Mouse (Mus musculus): ENCODE results near the gene Slc26a1. TPM values are rescaled to one million over a fixed set of nuclear protein-coding genes. Genes with fewer than 3 reads are reported as not detected.

Slc26a1 gene
- polyA plus RNA-seq, 1 experiment from 2014 or later: 1.0 TPM

DNA sequence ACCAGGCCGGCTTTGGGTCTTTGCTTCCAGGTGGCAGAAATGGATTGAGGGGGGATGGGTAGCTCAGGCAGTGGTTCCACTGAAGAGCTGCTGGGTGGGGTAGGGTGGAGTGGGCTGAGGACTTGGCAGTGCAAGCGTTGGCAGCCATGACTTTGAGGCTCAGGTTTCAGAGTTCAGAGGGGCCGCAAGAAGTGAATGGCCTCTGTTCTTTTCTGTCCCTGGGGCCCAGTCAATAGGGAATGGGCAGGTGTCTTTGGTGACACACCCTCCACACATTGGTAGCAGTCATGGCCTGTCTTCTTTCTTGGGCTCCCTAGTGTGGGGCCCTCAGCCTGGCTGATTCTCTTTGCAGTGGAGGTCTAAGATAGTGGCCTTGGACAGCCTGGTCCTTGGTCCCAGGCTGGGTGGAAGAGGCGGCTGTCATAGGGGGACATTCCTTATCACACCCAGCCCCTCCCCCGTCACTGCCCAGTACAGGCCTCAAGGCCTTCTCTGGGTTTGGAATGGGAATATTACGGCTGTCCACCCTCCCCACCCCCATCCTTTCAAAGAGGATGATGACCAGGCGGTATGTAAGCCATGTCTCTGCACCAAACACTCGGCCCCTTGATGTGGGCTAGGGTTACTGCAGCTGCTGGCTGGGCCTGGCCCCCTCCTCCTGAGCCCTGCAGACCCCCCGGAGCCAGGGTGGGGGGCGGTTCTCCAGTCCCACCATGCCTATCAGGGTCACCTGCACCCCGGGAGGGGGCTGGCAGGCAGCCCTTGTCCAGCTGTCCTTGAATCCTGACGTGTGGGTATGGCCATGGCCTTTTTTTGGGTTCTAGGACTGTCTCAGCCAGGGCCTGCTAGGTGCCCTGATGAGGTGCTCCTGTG lies 28.6 kb upstream of the Slc26a1 start:
- no peak overlapping the region for H3K4me3 ChIP-seq
- H3K4me1 ChIP-seq: peaks cover 43% of the 10 kb centered on the region
- no peaks in the 10 kb centered on the region for H3K27me3 ChIP-seq (ENCODE audit: poor library complexity, severe bottlenecking)
- peaks cover 78% of the 10 kb centered on the region for H3K36me3 ChIP-seq (replicated peaks)
- WGBS: 84% methylated on average over 12 of the region's 12 CpGs
- no peaks in the 10 kb centered on the region for H3K9me3 ChIP-seq
- 0 out of 2 replicates have a peak overlapping the region, but pooled peaks have one; percentile 0 for H3K27ac ChIP-seq
- no peak for DNase-seq (ENCODE audit: extremely low spot score, low spot score)

DNA sequence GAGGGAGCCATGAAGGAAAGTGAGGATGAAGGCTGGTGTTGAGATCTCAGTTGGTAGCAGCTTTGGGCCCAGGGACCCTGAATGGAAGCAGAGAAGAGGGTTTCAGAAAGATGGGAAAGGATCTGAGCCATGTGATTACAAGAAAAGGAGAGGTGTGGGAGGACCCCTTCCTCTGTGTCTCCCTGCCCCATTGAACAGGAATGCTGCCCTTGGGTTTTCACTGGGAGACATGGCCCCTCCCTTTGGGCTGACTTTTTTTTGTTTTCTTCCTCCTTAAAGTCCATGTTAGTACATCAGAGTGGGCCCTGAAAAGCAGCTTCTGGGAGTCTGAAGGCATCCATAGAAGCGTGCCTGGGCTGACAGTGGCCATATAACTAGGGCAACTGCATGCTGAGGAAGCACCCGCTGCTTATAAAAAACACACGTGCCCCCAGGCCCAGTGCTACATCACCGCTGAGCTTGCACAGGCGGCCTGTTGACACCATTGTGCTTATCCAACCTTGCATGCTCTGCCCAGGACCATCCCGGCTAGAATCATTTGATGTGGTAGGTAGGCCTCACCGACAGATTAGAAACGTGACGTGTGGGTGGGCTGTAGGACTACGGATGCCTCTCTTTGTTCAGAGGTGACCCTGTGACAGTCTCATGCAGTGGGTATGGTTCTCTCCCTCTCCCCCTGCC lies 26.1 kb upstream of the Slc26a1 start:
- 70% methylated on average over 10 of the region's 10 CpGs for WGBS
- peaks cover 65% of the 10 kb centered on the region for H3K36me3 ChIP-seq (replicated peaks)
- peaks cover 68% of the 10 kb centered on the region for H3K4me1 ChIP-seq

GRCm38 (mm10) chr5:108700346-108700745 lies 25.0 kb upstream of the Slc26a1 start:
- peaks cover 10% of the 10 kb centered on the region; the same call in 1 of the 2 replicates for H3K27me3 ChIP-seq (ENCODE audit: poor library complexity, severe bottlenecking)
- DNase-seq (ENCODE audit: extremely low spot score, low spot score): no peak
- no peak overlapping the region for H3K4me3 ChIP-seq
- WGBS: 77% methylated on average over 3 of the region's 3 CpGs
- no peaks in the 10 kb centered on the region for H3K9me3 ChIP-seq
- H3K4me1 ChIP-seq: peaks cover 79% of the 10 kb centered on the region
- H3K27ac ChIP-seq: 0 out of 2 replicates have a peak overlapping the region, but pooled peaks have one; percentile 20
- H3K36me3 ChIP-seq (replicated peaks): peaks cover 63% of the 10 kb centered on the region

More for the DNA sequence above, 26.1 kb upstream of the Slc26a1 start:
- Histone ChIP-seq H3K27ac (0 out of 2 replicates have a peak overlapping the region, but pooled peaks have one; percentile 20), H3K4me3 (no peak overlapping the region), H3K9me3 (no peaks in the 10 kb centered on the region), H3K27me3 (ENCODE audit: poor library complexity, severe bottlenecking) (0 out of 2 replicates have a peak, but pooled peaks cover under 1% of the 10 kb centered on the region)
- no peak for DNase-seq (ENCODE audit: extremely low spot score, low spot score)

DNA sequence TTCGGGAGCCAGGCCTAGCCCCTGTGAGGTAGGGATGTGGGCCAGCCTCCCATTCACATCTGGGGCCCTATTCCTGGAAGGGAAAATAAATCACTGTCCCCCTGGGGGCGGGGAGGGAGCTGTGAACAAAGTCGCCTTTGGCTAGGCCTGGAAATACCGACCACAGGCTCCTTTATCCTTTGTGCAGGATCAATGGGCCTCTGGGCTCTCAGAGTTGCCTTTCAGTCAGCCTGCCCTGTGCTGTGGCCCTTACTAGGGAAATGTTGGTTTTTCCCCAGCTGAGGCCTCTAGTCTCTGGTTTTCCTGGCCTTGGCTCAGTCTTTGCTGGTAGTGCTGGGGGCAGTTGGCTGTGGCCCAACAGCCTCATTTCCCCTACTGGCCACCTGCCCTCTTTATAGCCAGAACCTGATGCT lies 22.0 kb upstream of the Slc26a1 start:
- H3K4me1 ChIP-seq: peaks cover 87% of the 10 kb centered on the region
- DNase-seq (ENCODE audit: extremely low spot score, low spot score): peak; percentile 60
- peaks cover 26% of the 10 kb centered on the region for H3K27me3 ChIP-seq (ENCODE audit: poor library complexity, severe bottlenecking)
- H3K9me3 ChIP-seq: no peaks in the 10 kb centered on the region
- H3K4me3 ChIP-seq: peak overlapping the region; percentile 84
- WGBS: 17% methylated on average over 4 of the region's 4 CpGs
- H3K36me3 ChIP-seq (replicated peaks): peaks cover 33% of the 10 kb centered on the region
- peak overlapping the region; percentile 80 for H3K27ac ChIP-seq

DNA sequence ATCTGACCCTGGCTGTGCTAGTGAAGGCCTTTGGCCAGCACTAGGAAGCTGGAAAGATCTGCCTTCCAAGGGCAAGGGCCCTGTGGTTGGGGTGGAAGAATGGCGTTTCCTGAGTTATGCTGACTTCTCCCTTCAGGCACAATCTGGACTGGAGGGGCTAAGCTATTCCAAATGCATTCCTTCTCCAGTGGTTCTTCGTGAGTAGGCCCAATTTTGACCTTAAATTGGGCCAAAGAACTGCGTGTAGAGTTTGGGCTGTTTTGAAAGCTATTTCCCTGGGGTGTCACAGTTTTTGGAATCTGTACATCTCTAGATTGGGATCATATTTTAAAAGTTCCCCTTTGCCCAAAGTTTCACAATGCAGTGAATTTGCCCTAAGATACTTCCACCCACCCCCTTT lies 21.2 kb upstream of the Slc26a1 start:
- Histone ChIP-seq H3K27me3 (ENCODE audit: poor library complexity, severe bottlenecking) (peaks cover 35% of the 10 kb centered on the region), H3K27ac (peak overlapping the region; percentile 48; the same call in 1 of the 2 replicates), H3K9me3 (no peaks in the 10 kb centered on the region), H3K4me3 (peak overlapping the region; percentile 84; the same call in 1 of the 2 replicates), H3K4me1 (peaks cover 90% of the 10 kb centered on the region), H3K36me3 (replicated peaks) (peaks cover 25% of the 10 kb centered on the region)
- no peak for DNase-seq (ENCODE audit: extremely low spot score, low spot score)
- WGBS: 82% methylated on average over 3 of the region's 3 CpGs

DNA sequence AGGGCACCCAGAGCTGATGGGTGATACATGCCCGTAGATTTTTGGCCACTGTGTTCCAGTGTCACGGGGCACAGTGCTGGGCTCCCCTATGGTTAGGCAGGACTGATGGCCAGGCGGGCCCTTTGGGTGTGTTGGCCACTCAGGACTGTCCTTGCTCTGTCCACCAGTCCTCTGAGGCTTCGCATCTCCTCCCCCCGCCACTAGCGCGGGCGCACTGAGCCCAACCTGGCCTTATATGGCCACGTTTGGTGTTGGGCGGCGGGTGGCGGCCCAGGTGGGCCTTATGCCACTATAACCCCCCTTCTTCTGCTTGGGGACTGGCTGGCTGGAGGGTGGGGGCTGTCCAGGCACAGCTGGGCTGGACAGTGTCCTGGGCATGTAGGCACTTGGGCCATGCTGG lies 20.5 kb upstream of the Slc26a1 start:
- Histone ChIP-seq H3K27me3 (ENCODE audit: poor library complexity, severe bottlenecking) (peaks cover 39% of the 10 kb centered on the region), H3K4me1 (peaks cover 83% of the 10 kb centered on the region), H3K4me3 (peak overlapping the region; percentile 84), H3K9me3 (no peaks in the 10 kb centered on the region), H3K27ac (peak overlapping the region; percentile 48; the same call in 1 of the 2 replicates), H3K36me3 (replicated peaks) (peaks cover 24% of the 10 kb centered on the region)
- 93% methylated on average over 12 of the region's 12 CpGs for WGBS
- DNase-seq (ENCODE audit: extremely low spot score, low spot score): no peak

DNA sequence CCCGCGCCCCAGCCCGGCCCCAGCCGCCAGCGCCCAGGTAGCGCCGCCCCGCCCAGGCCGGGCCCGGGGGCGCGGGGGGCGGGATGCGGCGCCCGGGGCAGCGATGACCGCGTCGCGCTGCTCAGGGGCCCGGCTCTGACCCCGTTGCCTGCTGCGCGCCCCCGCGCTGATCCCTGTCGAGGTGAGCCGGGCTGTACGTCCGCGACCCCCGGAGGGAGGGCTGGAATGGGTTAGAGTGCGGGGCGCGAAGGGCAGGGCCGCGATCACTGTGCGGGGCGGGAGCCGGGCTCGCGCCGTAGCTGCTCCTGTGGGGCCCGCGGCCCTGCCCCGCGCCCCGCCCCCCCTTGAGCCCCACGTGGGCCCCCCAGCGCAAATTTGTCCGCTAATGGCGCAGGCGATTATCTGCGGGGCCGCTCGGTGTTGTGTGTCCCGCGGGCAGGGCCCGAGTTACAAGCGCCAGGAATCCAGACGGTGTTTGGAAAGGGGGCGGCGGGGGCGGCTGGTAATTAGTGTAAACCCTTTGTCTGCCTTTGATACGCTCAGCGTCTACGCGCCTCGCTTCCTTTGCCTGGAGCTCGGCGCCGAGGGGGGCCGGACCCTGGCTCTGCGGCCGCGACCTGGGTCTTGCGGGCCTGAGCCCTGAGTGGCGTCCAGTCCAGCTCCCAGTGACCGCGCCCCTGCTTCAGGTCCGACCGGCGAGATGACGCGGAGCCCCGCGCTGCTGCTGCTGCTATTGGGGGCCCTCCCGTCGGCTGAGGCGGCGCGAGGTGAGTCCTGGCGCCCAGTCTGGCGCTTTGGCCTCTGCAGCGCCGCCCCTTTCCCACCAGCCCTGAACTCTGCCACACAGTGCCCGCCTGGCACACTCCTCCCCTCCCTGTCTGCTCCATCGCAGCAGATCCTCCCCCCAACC lies 19.2 kb upstream of the Slc26a1 start:
- Histone ChIP-seq H3K27ac (peak overlapping the region; percentile 91), H3K4me1 (peaks cover 71% of the 10 kb centered on the region), H3K4me3 (peak overlapping the region; percentile 84), H3K27me3 (ENCODE audit: poor library complexity, severe bottlenecking) (peaks cover 39% of the 10 kb centered on the region), H3K9me3 (no peaks in the 10 kb centered on the region), H3K36me3 (replicated peaks) (peaks cover 24% of the 10 kb centered on the region)
- peak; percentile 52 for DNase-seq (ENCODE audit: extremely low spot score, low spot score)
- under 1% methylated on average over 97 of the region's 99 CpGs for WGBS

GRCm38 (mm10) chr5:108693872-108694288 lies 18.5 kb upstream of the Slc26a1 start:
- peaks cover 39% of the 10 kb centered on the region for H3K27me3 ChIP-seq (ENCODE audit: poor library complexity, severe bottlenecking)
- H3K27ac ChIP-seq: peak overlapping the region; percentile 91
- H3K9me3 ChIP-seq: no peaks in the 10 kb centered on the region
- under 1% methylated on average over 42 of the region's 43 CpGs for WGBS
- peak; percentile 93 for DNase-seq (ENCODE audit: extremely low spot score, low spot score)
- peak overlapping the region; percentile 84 for H3K4me3 ChIP-seq
- peaks cover 20% of the 10 kb centered on the region for H3K36me3 ChIP-seq (replicated peaks)
- peaks cover 66% of the 10 kb centered on the region for H3K4me1 ChIP-seq

DNA sequence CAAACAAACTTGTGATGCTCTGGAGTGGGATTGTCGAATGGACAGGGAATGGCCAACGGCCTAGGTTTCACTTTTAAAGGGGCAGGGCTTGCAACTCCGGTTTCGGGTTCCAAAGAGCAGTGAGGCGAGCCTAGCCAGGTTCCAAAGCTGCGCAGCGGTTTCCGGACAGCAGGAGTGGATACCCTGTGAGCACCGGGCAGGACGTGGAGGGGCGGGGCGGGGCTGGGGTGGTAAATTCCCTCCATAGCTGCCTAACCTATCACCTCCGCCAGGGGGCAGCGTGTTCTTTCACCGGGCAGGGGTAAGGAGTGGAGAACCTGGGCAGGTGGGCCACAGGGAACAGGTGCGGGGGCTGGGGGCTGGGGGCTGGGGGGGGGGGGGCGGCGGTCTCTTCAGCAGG lies 16.9 kb upstream of the Slc26a1 start, which contains the start of gene Fgfrl1:
Gene Fgfrl1 (plus strand): TSS at position 112 of the 400 bp plus-strand sequence.
- peak; percentile 53 for DNase-seq (ENCODE audit: extremely low spot score, low spot score)
- Histone ChIP-seq H3K4me3 (peak within 1 kb of the TSS; percentile 84), H3K9me3 (no peaks in the 10 kb centered on the region), H3K27ac (no peak within 1 kb of the TSS), H3K4me1 (peaks cover 50% of the 10 kb centered on the region), H3K36me3 (replicated peaks) (peaks cover 10% of the 10 kb centered on the region), H3K27me3 (ENCODE audit: poor library complexity, severe bottlenecking) (peaks cover 39% of the 10 kb centered on the region)
- 5% methylated on average over 18 of the region's 18 CpGs for WGBS

GRCm38 (mm10) chr5:108691152-108691551 lies 15.8 kb upstream of the Slc26a1 start:
- Histone ChIP-seq H3K4me3 (no peak overlapping the region), H3K27ac (no peak overlapping the region), H3K9me3 (no peaks in the 10 kb centered on the region), H3K27me3 (ENCODE audit: poor library complexity, severe bottlenecking) (peaks cover 35% of the 10 kb centered on the region), H3K36me3 (replicated peaks) (peaks cover 7% of the 10 kb centered on the region), H3K4me1 (peaks cover 39% of the 10 kb centered on the region)
- WGBS: 78% methylated on average over 4 of the region's 4 CpGs
- DNase-seq (ENCODE audit: extremely low spot score, low spot score): no peak

DNA sequence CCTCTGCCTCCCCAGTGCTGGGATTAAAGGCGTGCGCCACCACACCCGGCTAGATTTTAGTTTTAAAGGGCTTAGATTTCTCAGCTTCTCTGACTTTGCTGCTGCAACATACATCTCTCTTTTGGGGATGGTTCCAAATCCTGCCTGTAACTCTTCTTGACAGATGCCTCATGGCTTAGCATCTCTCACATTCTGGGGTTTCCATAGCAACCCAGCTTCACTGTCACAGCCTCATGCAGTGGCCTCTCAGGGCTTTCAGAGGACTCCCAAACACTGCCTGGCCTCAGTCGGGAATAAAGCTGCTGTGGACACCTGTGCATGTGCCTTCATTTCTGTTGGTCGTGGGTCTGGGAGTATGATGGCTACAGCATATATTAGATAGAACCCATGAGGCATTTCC lies 13.7 kb upstream of the Slc26a1 start:
- Histone ChIP-seq H3K27ac (no peak overlapping the region), H3K4me3 (no peak overlapping the region), H3K36me3 (replicated peaks) (no peaks in the 10 kb centered on the region), H3K4me1 (peaks cover 24% of the 10 kb centered on the region), H3K27me3 (ENCODE audit: poor library complexity, severe bottlenecking) (peaks cover 25% of the 10 kb centered on the region), H3K9me3 (no peaks in the 10 kb centered on the region)
- 74% methylated on average over 5 of the region's 5 CpGs for WGBS
- no peak for DNase-seq (ENCODE audit: extremely low spot score, low spot score)

- no peaks in the 10 kb centered on the region for H3K27me3 ChIP-seq (ENCODE audit: poor library complexity, severe bottlenecking)
- H3K4me1 ChIP-seq: peaks cover 17% of the 10 kb centered on the region
- peaks cover 5% of the 10 kb centered on the region; the same call in 1 of the 2 replicates for H3K36me3 ChIP-seq (replicated peaks)
- no peak overlapping the region for H3K4me3 ChIP-seq
- 88% methylated on average over 6 of the region's 6 CpGs for WGBS
- no peak overlapping the region for H3K27ac ChIP-seq
- no peaks in the 10 kb centered on the region for H3K9me3 ChIP-seq
- no peak for DNase-seq (ENCODE audit: extremely low spot score, low spot score)
Observed at GRCm38 (mm10) chr5:108680871-108681270, 5.5 kb upstream of the Slc26a1 start.

Data from forebrain, embryonic 10.5 days (tissue).